Mouse (Mus musculus): ENCODE measurements around the gene Dido1. TPM values are rescaled to one million over a fixed set of nuclear protein-coding genes. Genes with fewer than 3 reads are reported as not detected.

Dido1 gene
- total and polyA plus RNA-seq, 3 experiments = 17.8 to 35.1 (median 30.1) TPM

DNA sequence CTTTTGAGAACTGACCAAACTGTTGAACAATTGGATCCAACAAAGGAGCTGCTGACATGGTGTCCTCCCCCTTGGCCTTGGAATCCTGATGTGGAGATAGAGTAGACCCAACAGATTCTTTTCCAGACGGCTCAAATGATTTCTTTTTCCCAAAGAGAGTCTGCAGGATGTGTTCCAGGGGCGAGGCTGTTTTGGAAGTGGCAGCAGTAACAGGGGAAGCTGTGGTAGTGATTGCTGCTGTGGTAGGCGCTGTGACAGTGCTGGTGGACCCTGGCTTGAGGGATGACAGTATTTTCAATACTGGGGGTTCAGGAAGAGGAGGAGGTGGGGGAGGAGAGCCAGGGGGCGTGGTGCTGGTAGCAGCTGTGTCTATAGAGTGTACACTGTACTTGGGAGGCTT, 47.8 kb downstream of the Dido1 start:
- no peak overlapping the region for H3K27ac ChIP-seq (ENCODE audit: control insufficient read depth, low read depth, low read length)
- no peak overlapping the region for H3K4me3 ChIP-seq (ENCODE audit: control insufficient read depth in 1 of 2, insufficient read depth in 1 of 2, low read depth in 2 of 2, low read length in 2 of 2)
- no peak for TF ChIP-seq CHD1 (IDR thresholded peaks at IDR 0.05; ENCODE audit: low read depth, low read length)
- no peaks in the 10 kb centered on the region for H3K79me2 ChIP-seq (ENCODE audit: control insufficient read depth, insufficient read depth, low read length, poor library complexity)
- no peaks in the 10 kb centered on the region for H3K4me1 ChIP-seq (ENCODE audit: control insufficient read depth in 1 of 2, insufficient read depth in 2 of 2, low read length in 2 of 2)
- H3K36me3 ChIP-seq (ENCODE audit: control insufficient read depth in 1 of 2, insufficient read depth in 2 of 2, low read length in 2 of 2) = no peaks in the 10 kb centered on the region
- no peaks in the 10 kb centered on the region for H3K27me3 ChIP-seq (ENCODE audit: control insufficient read depth in 1 of 2, insufficient read depth in 2 of 2, low read length in 2 of 2)
- no peak overlapping the region for H3K9ac ChIP-seq (ENCODE audit: control insufficient read depth, low read depth, low read length, poor library complexity, severe bottlenecking)
- DNase-seq (ENCODE audit: low read depth, low spot score) = no peak
- H3K9me3 ChIP-seq (replicated peaks; ENCODE audit: insufficient read depth, low read length) = no peaks in the 10 kb centered on the region

DNA sequence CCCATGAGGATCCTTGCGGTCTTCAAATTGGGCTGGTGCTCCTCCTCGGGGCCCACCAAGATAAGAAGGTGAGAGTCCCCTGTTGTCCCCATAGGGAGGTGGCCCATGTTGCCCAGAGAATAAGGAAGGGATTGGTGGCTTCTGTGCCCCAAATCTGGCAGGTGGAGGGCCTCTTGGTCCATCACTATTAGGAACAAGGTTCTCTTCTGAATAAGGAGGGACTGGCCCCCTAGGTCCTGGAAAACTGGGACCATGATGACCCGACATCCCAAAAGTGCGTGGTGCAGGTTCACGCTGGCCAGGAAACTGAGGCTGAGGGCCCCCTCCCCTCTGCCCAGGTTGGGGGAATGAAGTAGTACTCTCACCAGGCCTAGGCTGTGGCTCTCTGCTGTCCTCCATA, 49.3 kb downstream of the Dido1 start:
- no peak overlapping the region for H3K27ac ChIP-seq (ENCODE audit: control insufficient read depth, low read depth, low read length)
- H3K79me2 ChIP-seq (ENCODE audit: control insufficient read depth, insufficient read depth, low read length, poor library complexity) = no peaks in the 10 kb centered on the region
- H3K9ac ChIP-seq (ENCODE audit: control insufficient read depth, low read depth, low read length, poor library complexity, severe bottlenecking) = no peak overlapping the region
- H3K4me1 ChIP-seq (ENCODE audit: control insufficient read depth in 1 of 2, insufficient read depth in 2 of 2, low read length in 2 of 2) = no peaks in the 10 kb centered on the region
- TF ChIP-seq NELFE (IDR thresholded peaks at IDR 0.05; ENCODE audit: low read depth, low read length) (no peak), UBTF (IDR thresholded peaks at IDR 0.05; ENCODE audit: borderline replicate concordance, insufficient read depth, low read depth, low read length) (no peak), NRF1 (IDR thresholded peaks at IDR 0.05; ENCODE audit: insufficient read depth, low read depth, low read length, poor library complexity, severe bottlenecking) (no peak), SIN3A (IDR thresholded peaks at IDR 0.05; ENCODE audit: low read length) (no peak), CHD2 (IDR thresholded peaks at IDR 0.05; ENCODE audit: low read length) (no peak), MXI1 (IDR thresholded peaks at IDR 0.05; ENCODE audit: low read depth, low read length) (no peak), POLR2AphosphoS5 (IDR thresholded peaks at IDR 0.05; ENCODE audit: borderline replicate concordance, low read depth, low read length) (no peak), KAT2A (conservative IDR thresholded peaks at IDR 0.05; ENCODE audit: low read depth, low read length) (no peak), RAD21 (IDR thresholded peaks at IDR 0.05; ENCODE audit: low read depth, low read length) (no peak), TBP (IDR thresholded peaks at IDR 0.05; ENCODE audit: low read depth, low read length) (no peak), MYB (IDR thresholded peaks at IDR 0.05; ENCODE audit: low read depth, low read length) (no peak), RCOR1 (IDR thresholded peaks at IDR 0.05; ENCODE audit: low read depth, low read length) (no peak), ETS1 (IDR thresholded peaks at IDR 0.05; ENCODE audit: low read depth, low read length) (no peak), MAX (IDR thresholded peaks at IDR 0.05; ENCODE audit: low read length) (no peak), MEF2A (IDR thresholded peaks at IDR 0.05; ENCODE audit: extremely low read depth, insufficient replicate concordance, low read depth, low read length, poor library complexity, severe bottlenecking) (no peak), JUND (IDR thresholded peaks at IDR 0.05; ENCODE audit: low read depth, low read length) (no peak), ELF1 (IDR thresholded peaks at IDR 0.05; ENCODE audit: low read depth, low read length) (no peak), SMC3 (IDR thresholded peaks at IDR 0.05; ENCODE audit: low read depth, low read length) (no peak)
- no peaks in the 10 kb centered on the region for H3K27me3 ChIP-seq (ENCODE audit: control insufficient read depth in 1 of 2, insufficient read depth in 2 of 2, low read length in 2 of 2)
- peaks cover 0 to 3% of the 10 kb centered on the region in 2 experiments; a peak in 1 of 4 replicates for H3K36me3 ChIP-seq (ENCODE audit: control insufficient read depth in 1 of 2, insufficient read depth in 2 of 2, low read length in 2 of 2)
- no peak overlapping the region for H3K4me3 ChIP-seq (ENCODE audit: control insufficient read depth in 1 of 2, insufficient read depth in 1 of 2, low read depth in 2 of 2, low read length in 2 of 2)
- DNase-seq (ENCODE audit: low read depth, low spot score) = no peak
- no peaks in the 10 kb centered on the region for H3K9me3 ChIP-seq (replicated peaks; ENCODE audit: insufficient read depth, low read length)
